Mouse (Mus musculus) inflammation-experienced regulatory T-cells, adult 6 months (primary cell): ENCODE results near the gene Man2c1. TPM values are rescaled to one million over a fixed set of nuclear protein-coding genes. Genes with fewer than 3 reads are reported as not detected.

Experiments used
- ATAC-seq: one replicate; pipeline ENCODE4 v1.8.0; 2017
- polyA plus RNA-seq, 3 experiments: library from polyadenylated mRNA; unstranded; fragments of 100-300 nt; shearing (Covaris generic); gene quantifications; one replicate each; pipeline ENCODE4 v1.2.1; 2017

The Man2c1 gene
- 10 to 100 TPM; 44.7 to 81.1 (median 56.4) TPM for polyA plus RNA-seq

- peak; percentile 86 for ATAC-seq
Measured at GRCm38 (mm10) chr9:57130577-57131433, at the start of gene Man2c1. TSS of gene Man2c1 (plus strand) at chr9:57130690.

GRCm38 (mm10) chr9:57082236-57082635 is 48.3 kb upstream of the Man2c1 start:
- no peak for ATAC-seq

- no peak for ATAC-seq
Measured at GRCm38 (mm10) chr9:57117261-57117755, 13.2 kb upstream of the Man2c1 start.

- ATAC-seq = no peak
Measured at GRCm38 (mm10) chr9:57129641-57130040, 849 bp upstream of the Man2c1 start.

- no peak for ATAC-seq
Measured at GRCm38 (mm10) chr9:57137246-57137645, 6.8 kb downstream of the Man2c1 start.

GRCm38 (mm10) chr9:57137777-57138176 is 7.3 kb downstream of the Man2c1 start:
- no peak for ATAC-seq

- no peak for ATAC-seq
Measured at GRCm38 (mm10) chr9:57138507-57138906, 8.0 kb downstream of the Man2c1 start.

GRCm38 (mm10) chr9:57139110-57139509 is 8.6 kb downstream of the Man2c1 start:
- ATAC-seq = no peak

GRCm38 (mm10) chr9:57139571-57139970 is 9.1 kb downstream of the Man2c1 start:
- ATAC-seq = no peak

- no peak for ATAC-seq
Measured at GRCm38 (mm10) chr9:57141417-57142353, 11.2 kb downstream of the Man2c1 start.

GRCm38 (mm10) chr9:57143212-57143611 is 12.7 kb downstream of the Man2c1 start:
- ATAC-seq = no peak

- ATAC-seq = no peak
Measured at GRCm38 (mm10) chr9:57144830-57145229, 14.3 kb downstream of the Man2c1 start.

GRCm38 (mm10) chr9:57146451-57147066 is 16.1 kb downstream of the Man2c1 start:
- ATAC-seq = no peak

- ATAC-seq = no peak
Measured at GRCm38 (mm10) chr9:57147205-57148143, 17.0 kb downstream of the Man2c1 start.

GRCm38 (mm10) chr9:57148144-57148878 is 17.8 kb downstream of the Man2c1 start, which contains the start of gene Neil1:
TSS of gene Neil1 (minus strand) at chr9:57148305.
- peak; percentile 89 for ATAC-seq

- no peak for ATAC-seq
Measured at GRCm38 (mm10) chr9:57149021-57149420, 18.5 kb downstream of the Man2c1 start.

GRCm38 (mm10) chr9:57150192-57150591 is 19.7 kb downstream of the Man2c1 start:
- ATAC-seq = no peak

- no peak for ATAC-seq
Measured at GRCm38 (mm10) chr9:57152331-57152730, 21.8 kb downstream of the Man2c1 start.

GRCm38 (mm10) chr9:57156383-57156782 is 25.9 kb downstream of the Man2c1 start:
- ATAC-seq = no peak

GRCm38 (mm10) chr9:57156823-57157222 is 26.3 kb downstream of the Man2c1 start:
- no peak for ATAC-seq

GRCm38 (mm10) chr9:57157499-57157898 is 27.0 kb downstream of the Man2c1 start:
- peak; percentile 77 for ATAC-seq
